Mouse (Mus musculus): Measurements from ENCODE around the gene Mindy2.

- no peak for TF ChIP-seq POLR2A (IDR thresholded peaks at IDR 0.05; ENCODE audit: insufficient read length, low read depth)
- no peak for TF ChIP-seq MYOD1 (IDR thresholded peaks at IDR 0.05; ENCODE audit: control insufficient read depth in 1 of 3, insufficient read length in 2 of 3, low read depth in 2 of 3)
- TF ChIP-seq MAX (IDR thresholded peaks at IDR 0.05; ENCODE audit: low read depth): no peak
- TF ChIP-seq USF1 (IDR thresholded peaks at IDR 0.05; ENCODE audit: low read depth): no peak
- TF ChIP-seq CEBPB (IDR thresholded peaks at IDR 0.05; ENCODE audit: insufficient read depth, poor library complexity, severe bottlenecking): no peak
- no peak for TF ChIP-seq TCF12 (IDR thresholded peaks at IDR 0.05; ENCODE audit: insufficient read depth, poor library complexity, severe bottlenecking)
- TF ChIP-seq E2F4 (IDR thresholded peaks at IDR 0.05; ENCODE audit: insufficient read depth): no peak
- no peak for TF ChIP-seq REST (IDR thresholded peaks at IDR 0.05; ENCODE audit: insufficient read depth, insufficient read length)
- TF ChIP-seq MYOG (IDR thresholded peaks at IDR 0.05; ENCODE audit: control insufficient read depth in 1 of 3, insufficient read depth in 1 of 3, insufficient read length in 2 of 3, low read depth in 2 of 3): no peak
- TF ChIP-seq POLR2AphosphoS2 (IDR thresholded peaks at IDR 0.05; ENCODE audit: insufficient read length, low read depth): no peak
These were observed 101.5 kb downstream of the Mindy2 start for GRCm38 (mm10) chr9:70555431-70555830.

Data from myocyte (in vitro differentiated cells).